Mouse (Mus musculus) heart, embryonic 10.5 days (tissue): ENCODE measurements around the gene Gfi1b. TPM values are rescaled to one million over a fixed set of nuclear protein-coding genes. Genes with fewer than 3 reads are reported as not detected.
A peak's percentile ranks its signal among the peaks of the same experiment; 100 is the strongest.

Experiments used
- DNase-seq: peaks from one replicate; pipeline ENCODE4 v3.0.0-alpha.2; 2017; ENCODE audit warnings: low spot score
- H3K27ac ChIP-seq: fragments of 300-500 bp; sonication (generic); 2 replicates; pipeline ENCODE4 v1.5.1; 2016; ENCODE audit warnings: mild to moderate bottlenecking
- H3K27me3 ChIP-seq: fragments of 300-500 bp; sonication (generic); 2 replicates; pipeline ENCODE4 v1.6.1; 2016; ENCODE audit warnings: mild to moderate bottlenecking; ENCODE audit not compliant: poor library complexity, insufficient read depth, severe bottlenecking
- H3K36me3 ChIP-seq: fragments of 300-500 bp; sonication (generic); 2 replicates; pipeline ENCODE4 v1.6.1; 2016; ENCODE audit warnings: mild to moderate bottlenecking, moderate library complexity
- H3K4me1 ChIP-seq: fragments of 300-500 bp; sonication (generic); 2 replicates; pipeline ENCODE4 v1.6.1; 2016; ENCODE audit warnings: mild to moderate bottlenecking
- H3K4me3 ChIP-seq: fragments of 300-500 bp; sonication (generic); 2 replicates; pipeline ENCODE4 v1.5.1; 2016; ENCODE audit warnings: mild to moderate bottlenecking, moderate library complexity
- H3K9me3 ChIP-seq: fragments of 300-500 bp; sonication (generic); 2 replicates; pipeline ENCODE4 v1.6.1; 2016; ENCODE audit warnings: mild to moderate bottlenecking, moderate library complexity
- WGBS: fragments of 180-500 bp; shearing (Covaris S2); methylation state at CpG from one replicate; pipeline ENCODE4 v1.1.7; 2016; 5-methylcytosine and 5-hydroxymethylcytosine counted together
- polyA plus RNA-seq: library from polyadenylated mRNA; unstranded; fragments of >200 nt; fragmentation: Nextera tagmentation; extraction: Ambion mirVana; gene quantifications from 2 replicates; pipeline ENCODE4 v1.2.1, GENCODE M21; 2016

Gene Gfi1b
- polyA plus RNA-seq, 1 experiment from 2014 or later = 12.2 TPM

GRCm38 (mm10) chr2:28585043-28585571 lies 36.7 kb downstream of the Gfi1b start:
- no peak for DNase-seq
- H3K4me1 ChIP-seq = peaks cover 15% of the 10 kb centered on the region; the same call in 1 of the 2 replicates
- no peaks in the 10 kb centered on the region for H3K9me3 ChIP-seq
- WGBS = 20% methylated on average over 6 of the region's 6 CpGs
- H3K4me3 ChIP-seq = no peak overlapping the region
- no peak overlapping the region for H3K27ac ChIP-seq
- peaks cover 6% of the 10 kb centered on the region; the same call in 1 of the 2 replicates for H3K27me3 ChIP-seq
- H3K36me3 ChIP-seq = peaks cover 10% of the 10 kb centered on the region

GRCm38 (mm10) chr2:28583651-28584050 lies 38.1 kb downstream of the Gfi1b start, which contains the start of gene Gtf3c5:
Gene Gtf3c5 (minus strand): TSS chr2:28583751.
- peak within 1 kb of the TSS; percentile 95 for H3K27ac ChIP-seq
- H3K9me3 ChIP-seq = no peaks in the 10 kb centered on the region
- H3K27me3 ChIP-seq = 0 out of 2 replicates have a peak, but pooled peaks cover 6% of the 10 kb centered on the region
- H3K36me3 ChIP-seq = peaks cover 24% of the 10 kb centered on the region
- no peak for DNase-seq
- peaks cover 15% of the 10 kb centered on the region; the same call in 1 of the 2 replicates for H3K4me1 ChIP-seq
- H3K4me3 ChIP-seq = peak within 1 kb of the TSS; percentile 88
- WGBS = 71% methylated on average over 9 of the region's 9 CpGs

- Histone ChIP-seq H3K9me3 (no peaks in the 10 kb centered on the region), H3K4me3 (peak overlapping the region; percentile 88), H3K27ac (peak overlapping the region; percentile 95), H3K36me3 (peaks cover 32% of the 10 kb centered on the region), H3K4me1 (peaks cover 15% of the 10 kb centered on the region; the same call in 1 of the 2 replicates), H3K27me3 (0 out of 2 replicates have a peak, but pooled peaks cover 6% of the 10 kb centered on the region)
- under 1% methylated on average over 56 of the region's 56 CpGs for WGBS
- peak; percentile 95 for DNase-seq
Measured at GRCm38 (mm10) chr2:28582647-28583353, 39.0 kb downstream of the Gfi1b start.

- H3K27ac ChIP-seq = no peak overlapping the region
- H3K27me3 ChIP-seq = no peaks in the 10 kb centered on the region
- peaks cover 78% of the 10 kb centered on the region for H3K36me3 ChIP-seq
- H3K4me3 ChIP-seq = no peak overlapping the region
- 76% methylated on average over 5 of the region's 5 CpGs for WGBS
- no peak for DNase-seq
- 0 out of 2 replicates have a peak, but pooled peaks cover 8% of the 10 kb centered on the region for H3K4me1 ChIP-seq
- H3K9me3 ChIP-seq = no peaks in the 10 kb centered on the region
Measured at GRCm38 (mm10) chr2:28578003-28578402, 43.8 kb downstream of the Gfi1b start.

GRCm38 (mm10) chr2:28576815-28577214 lies 45.0 kb downstream of the Gfi1b start:
- peaks cover 90% of the 10 kb centered on the region for H3K36me3 ChIP-seq
- H3K9me3 ChIP-seq = no peaks in the 10 kb centered on the region
- 0 out of 2 replicates have a peak, but pooled peaks cover 3% of the 10 kb centered on the region for H3K4me1 ChIP-seq
- WGBS = 94% methylated on average over 3 of the region's 3 CpGs
- no peaks in the 10 kb centered on the region for H3K27me3 ChIP-seq
- no peak for DNase-seq
- no peak overlapping the region for H3K4me3 ChIP-seq
- H3K27ac ChIP-seq = no peak overlapping the region

GRCm38 (mm10) chr2:28575341-28575740 lies 46.4 kb downstream of the Gfi1b start:
- Histone ChIP-seq H3K9me3 (no peaks in the 10 kb centered on the region), H3K4me1 (no peaks in the 10 kb centered on the region), H3K36me3 (peaks cover 96% of the 10 kb centered on the region), H3K27ac (no peak overlapping the region), H3K27me3 (no peaks in the 10 kb centered on the region), H3K4me3 (no peak overlapping the region)
- no peak for DNase-seq
- WGBS = 86% methylated on average over 4 of the region's 4 CpGs

GRCm38 (mm10) chr2:28569903-28570302 lies 51.9 kb downstream of the Gfi1b start:
- Histone ChIP-seq H3K9me3 (no peaks in the 10 kb centered on the region), H3K4me3 (no peak overlapping the region), H3K27me3 (no peaks in the 10 kb centered on the region), H3K36me3 (peaks cover 96% of the 10 kb centered on the region), H3K4me1 (no peaks in the 10 kb centered on the region), H3K27ac (no peak overlapping the region)
- 73% methylated on average over 2 of the region's 3 CpGs for WGBS
- no peak for DNase-seq

- Histone ChIP-seq H3K27ac (peak overlapping the region; percentile 42; the same call in 1 of the 2 replicates), H3K4me1 (no peaks in the 10 kb centered on the region), H3K36me3 (peaks cover 66% of the 10 kb centered on the region), H3K9me3 (no peaks in the 10 kb centered on the region), H3K27me3 (peaks cover 2% of the 10 kb centered on the region; the same call in 1 of the 2 replicates), H3K4me3 (no peak overlapping the region)
- 67% methylated on average over 5 of the region's 5 CpGs for WGBS
- no peak for DNase-seq
Measured at GRCm38 (mm10) chr2:28566545-28566944, 55.2 kb downstream of the Gfi1b start.

GRCm38 (mm10) chr2:28564380-28564779 lies 57.4 kb downstream of the Gfi1b start:
- H3K27ac ChIP-seq = no peak overlapping the region
- H3K9me3 ChIP-seq = no peaks in the 10 kb centered on the region
- no peak for DNase-seq
- no peaks in the 10 kb centered on the region for H3K4me1 ChIP-seq
- peaks cover 7% of the 10 kb centered on the region; the same call in 1 of the 2 replicates for H3K27me3 ChIP-seq
- 89% methylated on average over 4 of the region's 4 CpGs for WGBS
- H3K4me3 ChIP-seq = no peak overlapping the region
- peaks cover 45% of the 10 kb centered on the region for H3K36me3 ChIP-seq

GRCm38 (mm10) chr2:28563830-28564229 lies 58.0 kb downstream of the Gfi1b start:
- Histone ChIP-seq H3K4me3 (no peak overlapping the region), H3K27me3 (peaks cover 7% of the 10 kb centered on the region; the same call in 1 of the 2 replicates), H3K4me1 (no peaks in the 10 kb centered on the region), H3K36me3 (peaks cover 40% of the 10 kb centered on the region), H3K27ac (no peak overlapping the region), H3K9me3 (no peaks in the 10 kb centered on the region)
- no peak for DNase-seq

GRCm38 (mm10) chr2:28563303-28563702 lies 58.5 kb downstream of the Gfi1b start, which contains the start of gene Cel:
Gene Cel (minus strand): TSS chr2:28563403.
- H3K36me3 ChIP-seq = peaks cover 34% of the 10 kb centered on the region
- no peak for DNase-seq
- H3K9me3 ChIP-seq = no peaks in the 10 kb centered on the region
- H3K4me1 ChIP-seq = no peaks in the 10 kb centered on the region
- no peak within 1 kb of the TSS for H3K4me3 ChIP-seq
- 62% methylated on average over 6 of the region's 6 CpGs for WGBS
- no peak within 1 kb of the TSS for H3K27ac ChIP-seq
- peaks cover 8% of the 10 kb centered on the region; the same call in 1 of the 2 replicates for H3K27me3 ChIP-seq
